Mouse (Mus musculus) megakaryocyte-erythroid progenitor cell, adult 5-6 weeks (primary cell): ENCODE data around the gene Fcgr1. TPM values are rescaled to one million over a fixed set of nuclear protein-coding genes. Genes with fewer than 3 reads are reported as not detected.

ENCODE experiments used
- ATAC-seq: replicated peaks from 2 replicates; pipeline ENCODE4 v1.8.0; 2016; ENCODE audit warnings: mild to moderate bottlenecking, inconsistent platforms; ENCODE audit not compliant: severe bottlenecking, poor library complexity, low FRiP score, low TSS enrichment
- total RNA-seq, 2 experiments: library from RNA; stranded (forward) in 1 of 2; stranded (reverse) in 1 of 2; fragments of 200-1000, 215-1000 nt in 1 of 2; fragments of >200 nt in 1 of 2; fragmentation: Nextera tagmentation in 1 of 2; gene quantifications; 2 replicates each; pipeline ENCODE4 v1.2.3; 2014 to 2017

Fcgr1 gene
- total RNA-seq, 2 experiments from 2014 or later, result not detected

DNA sequence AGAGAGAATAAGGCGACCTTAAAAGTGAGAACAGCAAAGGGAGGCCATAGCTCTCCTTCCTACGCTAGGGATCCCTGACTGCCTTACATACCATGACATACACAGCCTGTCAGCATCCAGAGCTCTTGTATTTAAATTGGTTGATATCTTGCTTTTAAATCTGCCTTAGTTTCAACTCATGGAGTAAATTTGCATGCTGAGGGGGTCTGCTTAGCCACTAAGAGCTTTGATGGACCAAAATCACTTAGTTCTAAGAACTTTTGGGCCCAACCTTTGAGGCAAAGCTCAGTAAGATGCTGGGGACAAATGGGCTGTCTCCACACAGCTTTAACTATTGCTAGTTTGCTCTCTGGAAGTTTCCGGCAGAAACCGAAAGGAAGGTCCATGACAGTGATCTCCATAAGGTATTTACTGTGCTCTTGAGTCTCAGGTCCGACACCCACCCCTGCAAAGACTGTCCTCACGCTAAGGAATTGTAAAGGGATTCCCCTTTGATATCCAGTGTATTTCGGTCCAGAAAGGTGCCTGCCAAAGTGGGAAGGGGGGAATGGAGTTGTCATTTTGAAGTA is 56.4 kb downstream of the Fcgr1 start:
- ATAC-seq, result no peak

DNA sequence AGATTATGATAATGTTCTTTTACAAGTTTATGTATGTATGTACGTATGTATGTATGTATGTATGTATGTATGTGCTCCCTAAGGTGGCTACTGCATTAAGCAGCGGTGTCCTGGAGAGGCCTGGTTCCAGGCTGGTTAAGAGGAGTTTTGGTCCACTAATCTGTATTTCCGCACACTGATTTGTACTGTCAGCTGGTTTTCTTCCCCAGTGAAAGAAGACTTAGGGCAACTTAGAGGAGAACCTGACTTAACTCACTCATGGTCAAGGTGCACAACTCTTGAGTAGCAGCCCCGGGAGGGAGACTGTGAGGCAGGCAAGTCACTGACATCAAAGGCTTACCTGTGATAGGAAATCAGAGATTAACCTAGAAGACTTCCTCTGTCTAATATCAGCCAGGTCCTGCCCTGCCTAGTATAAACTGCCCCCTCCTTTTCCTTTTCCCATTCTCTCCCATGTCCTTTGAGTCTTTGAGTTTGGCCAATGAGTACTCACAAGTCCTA is 56.9 kb downstream of the Fcgr1 start:
- ATAC-seq, result no peak

DNA sequence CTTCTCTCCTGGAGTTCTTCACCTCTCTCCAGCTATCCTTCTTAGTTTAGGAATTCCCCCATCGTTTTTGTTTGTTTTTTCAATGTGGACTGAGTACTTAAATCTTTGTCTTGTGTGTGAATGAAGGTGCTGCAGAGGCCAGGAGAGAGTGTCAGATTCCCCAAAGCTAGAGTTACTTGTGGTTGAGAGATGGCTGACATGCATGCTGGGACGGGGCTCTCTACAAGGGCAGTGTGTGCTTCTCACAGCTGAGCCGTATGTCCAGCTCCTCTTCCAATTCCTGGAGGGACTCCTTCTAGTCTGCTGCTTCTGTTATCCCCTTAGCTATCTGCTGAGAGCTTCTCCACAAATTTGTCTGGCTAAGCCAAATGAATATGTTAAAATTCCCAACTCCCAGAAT is 57.9 kb downstream of the Fcgr1 start:
- ATAC-seq, result no peak

DNA sequence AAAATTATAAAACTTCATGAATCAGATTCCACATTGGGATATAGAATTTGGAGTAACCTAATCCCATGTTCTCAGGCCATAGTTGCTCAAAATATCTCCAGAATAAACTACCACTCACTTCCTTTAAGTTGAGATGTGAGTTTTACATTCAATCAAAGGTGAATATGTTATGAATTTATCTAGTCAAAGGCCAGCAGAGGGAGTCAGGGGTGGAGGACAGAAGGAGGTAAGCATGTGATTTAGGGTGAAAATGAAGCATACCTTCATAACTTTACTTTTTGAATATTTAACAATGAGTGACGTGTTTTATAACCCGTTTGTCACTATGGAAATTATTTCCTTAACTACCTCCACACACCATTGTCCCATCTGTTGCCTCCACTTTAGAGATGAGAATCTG is 58.9 kb downstream of the Fcgr1 start:
- ATAC-seq, result no peak

Other genes starting within 250 kb of the Fcgr1 start
- 29.7 and 38.8 TPM in 2 replicates for gene Vps45, start 235.5 kb downstream of the Fcgr1 start, total RNA-seq (2014; fragmentation: Nextera tagmentation)
- 13.4 and 16.6 TPM in 2 replicates for gene Vps45, start 235.5 kb downstream of the Fcgr1 start, total RNA-seq (2017)
- 9.7 and 12.3 TPM in 2 replicates for gene Otud7b, start 189.4 kb downstream of the Fcgr1 start, total RNA-seq (2014; fragmentation: Nextera tagmentation)
- 11.7 and 15.5 TPM in 2 replicates for gene Otud7b, start 189.4 kb downstream of the Fcgr1 start, total RNA-seq (2017)
- gene Mtmr11, start 132.0 kb downstream of the Fcgr1 start, total RNA-seq (2014; fragmentation: Nextera tagmentation), result not detected in 2 replicates
- not detected in 2 replicates for gene Mtmr11, start 132.0 kb downstream of the Fcgr1 start, total RNA-seq (2017)
- gene Sf3b4, start 121.6 kb downstream of the Fcgr1 start, total RNA-seq (2014; fragmentation: Nextera tagmentation), result 139 and 173 TPM in 2 replicates
- gene Sf3b4, start 121.6 kb downstream of the Fcgr1 start, total RNA-seq (2017), result 24.7 and 36.9 TPM in 2 replicates
- gene Sv2a, start 112.8 kb downstream of the Fcgr1 start, total RNA-seq (2014; fragmentation: Nextera tagmentation), result 1.0 TPM in 1 of 2 replicates, not detected in the other
- 0.30 TPM in 1 of 2 replicates, not detected in the other for gene Sv2a, start 112.8 kb downstream of the Fcgr1 start, total RNA-seq (2017)
- gene Bola1, start 74.3 kb downstream of the Fcgr1 start, total RNA-seq (2014; fragmentation: Nextera tagmentation), result 35.9 and 55.4 TPM in 2 replicates
- 39.3 and 44.8 TPM in 2 replicates for gene Bola1, start 74.3 kb downstream of the Fcgr1 start, total RNA-seq (2017)
- 13.4 and 16.5 TPM in 2 replicates for gene Hist2h2ab, start 74.1 kb downstream of the Fcgr1 start, total RNA-seq (2014; fragmentation: Nextera tagmentation)
- gene Hist2h2ab, start 74.1 kb downstream of the Fcgr1 start, total RNA-seq (2017), result 180 and 196 TPM in 2 replicates
- 68.5 and 103 TPM in 2 replicates for gene Hist2h2ac, start 73.1 kb downstream of the Fcgr1 start, total RNA-seq (2014; fragmentation: Nextera tagmentation)
- 2,466 and 2,516 TPM in 2 replicates for gene Hist2h2ac, start 73.1 kb downstream of the Fcgr1 start, total RNA-seq (2017)
- gene Hist2h2be, start 72.8 kb downstream of the Fcgr1 start, total RNA-seq (2014; fragmentation: Nextera tagmentation), result 10.8 and 11.4 TPM in 2 replicates
- gene Hist2h2be, start 72.8 kb downstream of the Fcgr1 start, total RNA-seq (2017), result 7.4 and 10.0 TPM in 2 replicates
- 238 and 244 TPM in 2 replicates for gene Hist2h3c2, start 54.8 kb downstream of the Fcgr1 start, total RNA-seq (2014; fragmentation: Nextera tagmentation)
- 41.9 and 280 TPM in 2 replicates for gene Hist2h3c2, start 54.8 kb downstream of the Fcgr1 start, total RNA-seq (2017)
- 61.3 and 86.2 TPM in 2 replicates for gene Hist2h2aa2, start 53.7 kb downstream of the Fcgr1 start, total RNA-seq (2014; fragmentation: Nextera tagmentation)
- not detected in 2 replicates for gene Hist2h2aa2, start 53.7 kb downstream of the Fcgr1 start, total RNA-seq (2017)
- gene Hist2h2aa1, start 48.5 kb downstream of the Fcgr1 start, total RNA-seq (2014; fragmentation: Nextera tagmentation), result 17.9 and 44.2 TPM in 2 replicates
- gene Hist2h2aa1, start 48.5 kb downstream of the Fcgr1 start, total RNA-seq (2017), result 5,412 and 6,422 TPM in 2 replicates
- gene Hist2h3c1, start 47.3 kb downstream of the Fcgr1 start, total RNA-seq (2014; fragmentation: Nextera tagmentation), result 2.9 and 4.4 TPM in 2 replicates
- not detected in 2 replicates for gene Hist2h3c1, start 47.3 kb downstream of the Fcgr1 start, total RNA-seq (2017)
- gene Hist2h4, start 30.7 kb downstream of the Fcgr1 start, total RNA-seq (2014; fragmentation: Nextera tagmentation), result 76.1 and 135 TPM in 2 replicates
- gene Hist2h4, start 30.7 kb downstream of the Fcgr1 start, total RNA-seq (2017), result 49.9 and 105 TPM in 2 replicates
- 432 and 521 TPM in 2 replicates for gene Hist2h3b, start 25.3 kb downstream of the Fcgr1 start, total RNA-seq (2014; fragmentation: Nextera tagmentation)
- 172 and 646 TPM in 2 replicates for gene Hist2h3b, start 25.3 kb downstream of the Fcgr1 start, total RNA-seq (2017)
- 1,021 and 1,485 TPM in 2 replicates for gene Hist2h2bb, start 24.2 kb downstream of the Fcgr1 start, total RNA-seq (2014; fragmentation: Nextera tagmentation)
- gene Hist2h2bb, start 24.2 kb downstream of the Fcgr1 start, total RNA-seq (2017), result 6,042 and 11,084 TPM in 2 replicates
- not detected in 2 replicates for gene BC107364, start 158.3 kb upstream of the Fcgr1 start, total RNA-seq (2014; fragmentation: Nextera tagmentation)
- gene BC107364, start 158.3 kb upstream of the Fcgr1 start, total RNA-seq (2017), result not detected in 2 replicates
- gene Hfe2, start 231.2 kb upstream of the Fcgr1 start, total RNA-seq (2014; fragmentation: Nextera tagmentation), result not detected in 2 replicates
- not detected in 2 replicates for gene Hfe2, start 231.2 kb upstream of the Fcgr1 start, total RNA-seq (2017)